Mouse (Mus musculus): ENCODE measurements around the gene Carmil1. TPM values are rescaled to one million over a fixed set of nuclear protein-coding genes. Genes with fewer than 3 reads are reported as not detected.
A peak's percentile ranks its signal among the peaks of the same experiment; 100 is the strongest.
"Not testable (repeated sequence)": the region's sequence is repeated elsewhere in the genome, so short reads cannot be mapped to it uniquely, and the experiment has no call there.

Gene Carmil1
- polyA plus RNA-seq, 1 experiment from 2014 or later, result 12.4 TPM

DNA sequence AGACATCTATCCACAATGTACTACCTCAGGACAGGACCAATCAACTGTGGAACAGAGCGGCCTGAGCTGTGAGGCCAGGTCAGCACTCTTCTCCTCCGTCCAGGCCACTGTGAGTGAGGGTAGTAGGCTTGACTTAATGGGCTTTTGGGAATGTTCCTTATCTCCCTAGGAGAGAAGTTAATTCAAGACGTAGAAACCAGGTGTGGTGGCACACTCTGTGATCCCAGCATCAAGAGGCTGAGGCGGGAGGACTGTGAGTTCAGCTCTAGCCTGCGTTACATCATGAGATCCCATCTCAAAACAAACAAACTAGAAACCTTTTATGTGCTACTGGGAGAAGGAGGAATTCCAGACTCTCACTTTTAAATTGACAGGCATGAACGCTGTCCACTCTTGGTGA, 154.7 kb downstream of the Carmil1 start:
- Histone ChIP-seq H3K36me3 (no peaks in the 10 kb centered on the region), H3K9ac (no peak overlapping the region), H3K4me3 (no peak overlapping the region), H3K27ac (ENCODE audit: poor library complexity, severe bottlenecking) (no peak overlapping the region), H3K27me3 (replicated peaks) (peaks cover 24% of the 10 kb centered on the region), H3K4me1 (replicated peaks) (no peaks in the 10 kb centered on the region), H3K9me3 (replicated peaks) (no peaks in the 10 kb centered on the region), H3K4me2 (no peak overlapping the region)
- WGBS, result 49% methylated on average over 6 of the region's 6 CpGs
- ATAC-seq (ENCODE audit: insufficient number of reproducible peaks, low FRiP score), result no peak

DNA sequence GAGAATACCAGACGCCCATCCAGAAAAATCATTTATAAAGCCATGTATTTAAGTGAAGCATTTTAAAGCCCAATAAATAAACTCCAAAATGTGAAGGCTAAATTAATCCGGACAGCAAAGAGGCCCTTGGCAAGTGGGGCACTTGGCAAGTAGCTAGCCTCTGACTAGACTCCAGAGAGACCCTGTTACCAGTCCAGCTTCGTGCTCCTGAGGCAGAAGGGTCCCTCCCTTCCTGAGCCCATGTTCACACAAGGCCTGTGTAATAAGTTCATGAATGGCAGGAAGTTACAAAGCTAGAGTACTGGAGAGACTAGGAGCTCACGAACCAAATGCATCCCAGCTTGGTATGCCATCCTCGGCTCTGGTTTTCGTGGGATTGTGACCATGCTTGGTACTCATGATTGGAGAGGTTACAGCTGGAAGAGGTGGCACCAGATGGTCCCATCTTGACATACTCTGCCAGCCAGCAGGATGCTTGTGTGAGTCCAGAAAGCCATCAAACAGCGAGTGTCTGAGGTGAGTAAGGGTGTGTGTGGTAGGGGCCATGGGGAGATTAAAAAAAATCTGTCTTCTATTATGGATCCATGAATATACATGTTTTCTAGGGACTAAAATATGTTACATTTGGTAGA, 163.3 kb downstream of the Carmil1 start:
- Histone ChIP-seq H3K9me3 (replicated peaks) (no peaks in the 10 kb centered on the region), H3K36me3 (no peaks in the 10 kb centered on the region), H3K4me3 (no peak overlapping the region), H3K4me1 (replicated peaks) (no peaks in the 10 kb centered on the region), H3K27ac (ENCODE audit: poor library complexity, severe bottlenecking) (no peak overlapping the region), H3K4me2 (no peak overlapping the region), H3K9ac (no peak overlapping the region), H3K27me3 (replicated peaks) (peaks cover 15% of the 10 kb centered on the region; the same call in 1 of the 2 replicates)
- 76% methylated on average over 7 of the region's 7 CpGs for WGBS
- ATAC-seq (ENCODE audit: insufficient number of reproducible peaks, low FRiP score), result no peak

DNA sequence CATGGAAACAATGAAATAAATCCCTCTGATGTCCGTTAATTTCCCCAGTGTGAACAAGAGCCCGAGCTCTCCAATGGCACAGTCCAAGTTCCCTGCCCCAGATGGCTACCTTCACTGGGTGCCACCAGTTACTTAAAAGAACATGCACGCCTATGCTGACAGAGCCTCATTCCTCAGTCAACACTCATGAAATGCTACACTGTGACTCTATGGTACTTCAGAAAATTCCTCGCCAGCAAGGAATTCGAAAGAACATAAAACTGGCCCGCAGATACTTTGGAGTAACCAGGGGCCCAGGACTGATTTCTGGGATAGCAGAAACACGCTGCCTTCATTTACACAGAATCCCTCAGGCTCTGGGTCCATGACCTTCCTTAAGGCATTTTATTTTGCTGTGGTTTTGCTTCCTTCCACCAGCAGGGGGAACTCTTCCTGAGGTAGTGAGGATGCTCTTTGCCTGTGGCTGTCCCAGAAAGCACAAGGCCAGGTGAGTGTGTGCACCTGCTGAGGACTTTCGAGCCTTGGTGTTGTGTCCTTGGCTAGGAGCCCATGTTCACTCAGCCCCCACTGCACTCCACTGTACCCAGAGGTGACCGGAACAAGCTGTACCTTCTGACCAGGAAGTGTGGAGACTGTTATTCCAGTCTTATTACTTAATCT, 167.8 kb downstream of the Carmil1 start:
- H3K9ac ChIP-seq, result no peak overlapping the region
- no peak overlapping the region for H3K27ac ChIP-seq (ENCODE audit: poor library complexity, severe bottlenecking)
- 72% methylated on average over 9 of the region's 9 CpGs for WGBS
- 0 out of 2 replicates have a peak, but pooled peaks have one; percentile 45 for ATAC-seq (ENCODE audit: insufficient number of reproducible peaks, low FRiP score)
- no peaks in the 10 kb centered on the region for H3K36me3 ChIP-seq
- H3K4me3 ChIP-seq, result no peak overlapping the region
- H3K4me1 ChIP-seq (replicated peaks), result peaks cover 5% of the 10 kb centered on the region
- H3K9me3 ChIP-seq (replicated peaks), result no peaks in the 10 kb centered on the region
- peaks cover 41% of the 10 kb centered on the region for H3K27me3 ChIP-seq (replicated peaks)
- H3K4me2 ChIP-seq, result no peak overlapping the region

DNA sequence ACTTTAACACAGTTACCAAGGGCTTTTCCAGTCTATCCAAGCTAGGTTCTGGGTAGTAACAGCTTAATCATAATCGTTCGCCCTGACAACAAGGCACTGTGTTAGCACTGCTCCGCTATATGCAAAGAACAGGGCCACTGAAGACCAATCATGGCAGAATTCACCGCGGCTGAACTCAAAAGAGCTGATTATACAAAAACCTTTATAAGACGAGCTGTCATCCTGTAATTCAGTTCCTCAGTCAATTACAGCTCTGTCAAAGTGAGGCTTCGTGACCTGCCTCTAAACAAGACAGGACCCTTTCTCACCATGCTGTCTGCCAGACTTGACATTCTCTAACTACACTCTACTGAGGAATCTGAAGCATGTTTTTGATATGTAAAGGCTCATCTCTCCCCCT, 170.3 kb downstream of the Carmil1 start:
- Histone ChIP-seq H3K27me3 (replicated peaks) (peaks cover 49% of the 10 kb centered on the region), H3K4me2 (no peak overlapping the region), H3K27ac (ENCODE audit: poor library complexity, severe bottlenecking) (no peak overlapping the region), H3K9ac (no peak overlapping the region), H3K9me3 (replicated peaks) (no peaks in the 10 kb centered on the region), H3K36me3 (no peaks in the 10 kb centered on the region), H3K4me3 (no peak overlapping the region), H3K4me1 (replicated peaks) (peaks cover 22% of the 10 kb centered on the region)
- 83% methylated on average over 7 of the region's 7 CpGs for WGBS
- no peak for ATAC-seq (ENCODE audit: insufficient number of reproducible peaks, low FRiP score)

- Histone ChIP-seq H3K9me3 (replicated peaks) (no peaks in the 10 kb centered on the region), H3K9ac (no peak overlapping the region), H3K36me3 (no peaks in the 10 kb centered on the region), H3K4me2 (no peak overlapping the region), H3K4me1 (replicated peaks) (peaks cover 28% of the 10 kb centered on the region), H3K27ac (ENCODE audit: poor library complexity, severe bottlenecking) (no peak overlapping the region), H3K27me3 (replicated peaks) (peaks cover 54% of the 10 kb centered on the region), H3K4me3 (no peak overlapping the region)
- ATAC-seq (ENCODE audit: insufficient number of reproducible peaks, low FRiP score), result no peak
- WGBS, result 11% methylated on average over 7 of the region's 7 CpGs
Measured at GRCm38 (mm10) chr13:24108282-24108681, 172.3 kb downstream of the Carmil1 start.

- H3K4me1 ChIP-seq (replicated peaks), result peaks cover 28% of the 10 kb centered on the region
- H3K9ac ChIP-seq, result no peak overlapping the region
- H3K27me3 ChIP-seq (replicated peaks), result peaks cover 56% of the 10 kb centered on the region
- no peak for ATAC-seq (ENCODE audit: insufficient number of reproducible peaks, low FRiP score)
- WGBS, result 92% methylated on average over 3 of the region's 3 CpGs
- no peak overlapping the region for H3K27ac ChIP-seq (ENCODE audit: poor library complexity, severe bottlenecking)
- H3K4me2 ChIP-seq, result no peak overlapping the region
- no peaks in the 10 kb centered on the region for H3K36me3 ChIP-seq
- H3K9me3 ChIP-seq (replicated peaks), result no peaks in the 10 kb centered on the region
- H3K4me3 ChIP-seq, result no peak overlapping the region
Measured at GRCm38 (mm10) chr13:24107058-24107457, 173.5 kb downstream of the Carmil1 start.

GRCm38 (mm10) chr13:24105838-24106237, 174.8 kb downstream of the Carmil1 start:
- no peaks in the 10 kb centered on the region for H3K36me3 ChIP-seq
- no peak overlapping the region for H3K4me3 ChIP-seq
- no peak for ATAC-seq (ENCODE audit: insufficient number of reproducible peaks, low FRiP score)
- WGBS, result 76% methylated on average over 5 of the region's 5 CpGs
- peaks cover 34% of the 10 kb centered on the region for H3K4me1 ChIP-seq (replicated peaks)
- H3K4me2 ChIP-seq, result no peak overlapping the region
- H3K27me3 ChIP-seq (replicated peaks), result peaks cover 44% of the 10 kb centered on the region
- H3K27ac ChIP-seq (ENCODE audit: poor library complexity, severe bottlenecking), result no peak overlapping the region
- no peaks in the 10 kb centered on the region for H3K9me3 ChIP-seq (replicated peaks)
- no peak overlapping the region for H3K9ac ChIP-seq

DNA sequence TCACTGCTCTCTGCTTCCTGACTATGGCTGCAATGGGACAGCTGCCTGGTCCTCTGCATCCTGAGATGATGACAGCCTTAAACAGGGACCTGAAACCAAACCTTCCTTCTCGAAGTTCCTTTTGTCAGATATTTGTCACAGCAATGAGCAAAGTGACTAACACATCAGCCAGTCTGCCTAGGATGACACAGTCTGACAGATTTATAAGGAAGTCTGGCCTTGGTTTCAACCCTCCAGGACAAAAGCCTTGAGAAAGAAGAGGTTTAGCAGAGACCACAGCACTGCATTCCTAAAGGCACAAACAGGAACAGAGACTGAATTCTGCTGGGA, 175.3 kb downstream of the Carmil1 start:
- H3K4me2 ChIP-seq, result no peak overlapping the region
- no peak overlapping the region for H3K9ac ChIP-seq
- 51% methylated on average over 1 of the region's 1 CpGs for WGBS
- peaks cover 38% of the 10 kb centered on the region for H3K4me1 ChIP-seq (replicated peaks)
- H3K27me3 ChIP-seq (replicated peaks), result peaks cover 40% of the 10 kb centered on the region
- H3K4me3 ChIP-seq, result no peak overlapping the region
- no peak for ATAC-seq (ENCODE audit: insufficient number of reproducible peaks, low FRiP score)
- no peak overlapping the region for H3K27ac ChIP-seq (ENCODE audit: poor library complexity, severe bottlenecking)
- no peaks in the 10 kb centered on the region for H3K36me3 ChIP-seq
- no peaks in the 10 kb centered on the region for H3K9me3 ChIP-seq (replicated peaks)

- 64% methylated on average over 9 of the region's 9 CpGs for whole genome bisulfite sequencing
- not testable (repeated sequence) for ATAC-seq (ENCODE audit: insufficient number of reproducible peaks, low FRiP score); H3K27ac ChIP-seq (ENCODE audit: poor library complexity, severe bottlenecking); H3K4me3 ChIP-seq; H3K4me2 ChIP-seq; H3K9ac ChIP-seq; H3K9me3 ChIP-seq (replicated peaks); H3K36me3 ChIP-seq
- H3K4me1 ChIP-seq (replicated peaks), result peaks cover 38% of the 10 kb centered on the region
- H3K27me3 ChIP-seq (replicated peaks), result peaks cover 40% of the 10 kb centered on the region
Measured at GRCm38 (mm10) chr13:24104611-24105339, 175.8 kb downstream of the Carmil1 start.

DNA sequence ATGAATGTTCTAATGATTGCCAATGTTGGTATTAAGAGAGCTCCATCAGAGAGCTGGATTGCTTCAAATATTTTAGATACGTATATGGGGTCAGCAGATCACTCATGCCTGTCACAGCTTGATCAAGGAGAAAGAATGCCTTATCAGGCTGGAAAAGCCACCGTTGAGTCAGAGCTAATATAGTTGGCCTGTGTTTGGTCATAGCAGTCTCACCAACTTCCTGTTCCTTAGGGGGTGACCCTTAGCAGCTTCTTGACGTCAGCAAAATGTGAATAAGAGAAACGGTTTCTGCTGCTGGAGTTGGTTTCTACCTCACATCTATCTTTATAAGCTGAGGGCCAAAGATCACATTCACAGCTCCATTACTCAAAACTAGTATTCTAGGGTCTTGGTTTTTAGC, 176.6 kb downstream of the Carmil1 start:
- Histone ChIP-seq H3K27me3 (replicated peaks) (peaks cover 42% of the 10 kb centered on the region), H3K9ac (no peak overlapping the region), H3K4me1 (replicated peaks) (peaks cover 38% of the 10 kb centered on the region), H3K9me3 (replicated peaks) (no peaks in the 10 kb centered on the region), H3K4me2 (no peak overlapping the region), H3K27ac (ENCODE audit: poor library complexity, severe bottlenecking) (no peak overlapping the region), H3K4me3 (no peak overlapping the region), H3K36me3 (no peaks in the 10 kb centered on the region)
- no peak for ATAC-seq (ENCODE audit: insufficient number of reproducible peaks, low FRiP score)
- WGBS, result 18% methylated on average over 4 of the region's 4 CpGs

DNA sequence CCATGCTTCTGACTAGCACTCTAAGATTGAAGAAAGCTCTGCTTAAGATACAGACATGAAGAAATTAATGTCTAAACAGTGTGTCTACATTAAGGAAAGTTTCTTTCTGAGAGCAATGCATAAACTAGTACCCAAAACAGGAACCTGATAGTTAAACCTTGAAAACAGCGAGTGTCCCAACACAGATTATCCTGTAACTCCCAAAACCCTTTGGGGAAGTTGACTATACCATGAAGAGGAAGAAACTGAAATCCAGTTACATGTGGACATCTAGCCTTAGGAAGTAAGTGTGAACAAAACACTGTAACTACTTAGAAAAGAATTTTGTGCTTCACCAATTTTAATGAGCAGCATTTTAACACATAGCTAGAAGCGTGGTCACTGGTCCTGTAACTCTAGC, 177.4 kb downstream of the Carmil1 start:
- Histone ChIP-seq H3K4me2 (no peak overlapping the region), H3K4me3 (no peak overlapping the region), H3K4me1 (replicated peaks) (peaks cover 35% of the 10 kb centered on the region), H3K9ac (no peak overlapping the region), H3K27me3 (replicated peaks) (peaks cover 49% of the 10 kb centered on the region), H3K27ac (ENCODE audit: poor library complexity, severe bottlenecking) (no peak overlapping the region), H3K9me3 (replicated peaks) (no peaks in the 10 kb centered on the region), H3K36me3 (no peaks in the 10 kb centered on the region)
- WGBS, result 86% methylated on average over 2 of the region's 2 CpGs
- no peak for ATAC-seq (ENCODE audit: insufficient number of reproducible peaks, low FRiP score)
